Mouse (Mus musculus) heart, adult 9 months (tissue): ENCODE results near the gene Ndufa9.

Experiments used
- DNase-seq, 2 experiments: peaks; one replicate each; pipeline ENCODE4 v3.0.0; 2022; ENCODE audit warnings: low spot score in 2 of 2

Ndufa9 gene

DNA sequence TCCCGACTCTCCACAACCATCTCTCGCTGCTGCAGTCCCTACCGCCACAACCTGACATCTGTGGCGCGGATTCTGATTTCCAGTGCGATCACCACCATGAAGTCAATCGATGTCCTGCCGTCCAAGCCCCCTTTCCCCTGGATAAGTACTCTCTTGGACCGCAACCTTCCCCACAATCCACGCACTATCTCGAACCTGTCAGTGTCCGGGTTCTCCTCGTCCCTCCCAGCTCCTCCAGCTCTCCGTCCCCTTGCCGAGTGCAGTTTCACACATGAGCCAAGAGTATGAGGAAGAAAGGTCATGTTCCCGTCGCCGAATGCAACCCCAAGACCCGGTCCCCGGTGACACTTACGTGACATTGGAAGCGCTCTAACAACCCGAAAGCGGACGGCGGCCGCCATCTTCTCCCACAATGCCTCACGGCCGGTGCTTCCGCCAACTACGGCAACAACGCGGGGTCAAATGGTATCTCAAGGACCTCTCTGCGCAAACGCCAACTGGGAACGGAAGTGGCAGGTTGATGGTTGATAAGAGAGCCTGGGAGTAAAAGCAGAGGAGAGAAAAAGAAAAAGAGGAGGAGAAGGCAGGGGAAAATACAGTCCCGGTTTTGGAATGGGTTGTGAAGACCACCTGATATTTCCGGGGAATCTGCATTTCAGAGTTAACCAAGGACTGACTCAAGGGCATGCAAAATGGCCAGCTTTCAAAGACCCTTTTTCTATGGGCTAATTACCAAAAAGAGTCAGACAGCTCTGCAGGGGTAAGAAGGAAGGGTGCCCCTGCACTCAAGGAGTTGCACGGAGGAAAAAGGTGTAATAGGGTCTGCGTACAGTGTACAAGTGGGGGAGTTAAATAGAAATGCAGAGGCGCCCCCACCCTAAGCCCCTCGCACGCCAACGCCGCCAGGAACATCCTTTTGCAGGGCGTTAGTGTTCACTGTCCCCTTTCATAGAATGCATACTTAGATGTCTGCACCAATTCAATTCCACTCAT, at the start of gene Ndufa9:
Gene Ndufa9 (minus strand): TSS at position 425 of the 993 bp plus-strand sequence.
- peak; percentile 86 to 94 for DNase-seq

- DNase-seq, result no peak
Observed at GRCm38 (mm10) chr6:126877118-126877517, 28.2 kb upstream of the Ndufa9 start.

GRCm38 (mm10) chr6:126852881-126853280, 3.9 kb upstream of the Ndufa9 start, which contains the start of gene Akap3:
Akap3 (plus strand) TSS chr6:126853098.
- DNase-seq, result no peak

DNA sequence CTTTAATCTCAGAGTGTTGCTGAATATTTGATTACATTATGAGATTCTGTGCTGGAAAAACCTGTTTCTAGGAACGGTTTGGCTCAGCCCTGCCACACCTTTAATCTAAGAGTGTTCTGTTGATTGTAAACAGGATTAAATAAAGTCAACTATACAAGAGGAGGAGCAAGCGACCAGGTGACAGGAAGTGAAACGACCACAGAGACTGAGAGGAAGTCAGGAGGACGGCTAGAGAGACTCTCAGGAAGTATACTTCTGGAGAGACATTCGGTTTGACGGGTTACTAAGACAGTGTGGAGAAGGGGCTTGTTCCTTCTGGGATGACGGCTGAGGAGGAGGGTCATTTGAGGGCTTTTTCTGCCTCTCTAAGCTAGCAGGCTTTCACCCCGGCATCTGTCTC, 12.3 kb downstream of the Ndufa9 start:
- DNase-seq, result no peak

DNA sequence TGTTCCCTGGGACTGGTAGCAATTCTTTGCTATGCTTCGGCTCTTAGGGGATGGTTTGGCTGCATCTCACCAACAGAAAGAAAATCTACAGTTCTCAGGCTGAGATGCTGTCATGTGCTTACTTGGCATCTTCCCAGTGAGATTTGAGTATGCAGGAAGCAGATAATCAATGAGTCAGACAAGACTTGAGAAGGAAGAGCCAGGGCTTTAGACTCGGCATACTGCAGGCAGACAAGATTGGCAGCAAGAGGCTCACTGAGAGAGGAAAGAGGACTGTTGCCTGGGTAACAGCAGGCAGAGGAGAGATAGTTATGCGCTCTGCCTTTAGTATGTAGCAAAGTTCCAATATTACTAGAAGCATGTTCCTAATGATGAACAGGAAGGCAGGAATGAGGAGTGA, 25.8 kb downstream of the Ndufa9 start:
- no peak for DNase-seq

DNA sequence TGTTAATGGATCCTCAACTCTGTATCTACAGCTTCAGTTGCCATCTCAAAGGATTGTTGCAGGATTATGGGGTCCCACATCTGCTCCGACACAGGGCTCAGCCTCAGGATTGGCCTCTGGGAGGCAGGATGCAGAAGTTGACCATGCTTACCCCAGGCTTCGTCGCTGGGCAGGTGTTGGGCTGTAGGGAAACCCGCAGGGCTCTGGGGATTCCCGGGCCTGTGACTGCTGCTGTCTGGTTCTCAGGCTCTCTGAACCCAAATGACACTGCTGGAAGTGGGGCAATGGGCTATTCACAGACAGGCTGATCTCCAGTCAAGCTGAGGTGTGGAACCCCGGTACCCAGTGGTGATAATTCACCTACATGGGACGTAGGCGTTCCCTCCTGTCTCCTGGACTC, 32.6 kb downstream of the Ndufa9 start:
- DNase-seq, result no peak

DNA sequence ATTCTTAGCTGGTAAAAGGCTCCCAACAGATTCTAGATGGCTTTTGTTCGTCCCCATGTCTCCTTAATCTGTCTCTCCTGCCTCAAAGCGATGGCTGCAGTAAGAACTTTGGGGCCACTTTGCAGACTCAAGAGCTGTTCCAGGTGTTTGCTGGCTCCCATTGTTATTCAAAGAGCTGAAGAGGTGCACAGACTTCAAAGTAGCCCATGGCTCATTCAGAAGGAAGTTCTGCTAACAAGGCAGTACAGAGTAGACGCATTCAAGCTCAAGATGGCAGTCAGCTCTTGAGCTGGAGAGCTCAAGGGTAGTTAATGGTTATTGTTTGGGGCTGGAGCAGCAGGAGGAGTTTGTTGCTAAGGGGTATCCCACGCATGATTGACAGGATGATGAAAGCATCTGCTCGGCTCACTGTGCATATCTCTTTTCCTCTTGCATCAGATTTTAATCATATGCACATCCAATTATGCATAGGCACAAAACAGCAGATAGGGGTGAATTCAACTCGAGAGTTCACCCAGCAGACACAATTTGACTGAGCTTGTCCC, 33.7 kb downstream of the Ndufa9 start:
- DNase-seq, result no peak

GRCm38 (mm10) chr6:126811481-126811880, 37.5 kb downstream of the Ndufa9 start:
- no peak for DNase-seq

DNA sequence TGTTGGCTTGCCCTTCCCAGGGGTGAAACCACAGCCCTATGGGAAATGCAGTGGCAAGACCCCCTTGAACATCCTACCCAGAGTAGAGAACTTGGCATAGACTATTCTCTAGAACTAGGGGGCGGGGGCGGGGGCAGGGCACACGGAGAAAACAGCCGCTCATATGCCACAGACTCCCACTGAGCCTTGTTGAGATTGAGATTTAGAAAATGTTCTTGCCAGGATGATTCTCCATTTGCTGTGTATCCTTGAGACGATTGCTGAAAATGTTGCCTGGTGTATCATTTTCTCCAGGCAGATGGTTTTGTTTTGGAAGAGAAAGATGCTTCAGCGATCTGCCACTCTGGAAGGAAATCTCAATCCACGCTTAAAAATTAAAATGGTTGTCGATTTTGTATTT, 40.4 kb downstream of the Ndufa9 start:
- no peak for DNase-seq

- DNase-seq, result peak in 1 of 2 experiments; percentile 17
Observed at GRCm38 (mm10) chr6:126808134-126808533, 40.8 kb downstream of the Ndufa9 start.

DNA sequence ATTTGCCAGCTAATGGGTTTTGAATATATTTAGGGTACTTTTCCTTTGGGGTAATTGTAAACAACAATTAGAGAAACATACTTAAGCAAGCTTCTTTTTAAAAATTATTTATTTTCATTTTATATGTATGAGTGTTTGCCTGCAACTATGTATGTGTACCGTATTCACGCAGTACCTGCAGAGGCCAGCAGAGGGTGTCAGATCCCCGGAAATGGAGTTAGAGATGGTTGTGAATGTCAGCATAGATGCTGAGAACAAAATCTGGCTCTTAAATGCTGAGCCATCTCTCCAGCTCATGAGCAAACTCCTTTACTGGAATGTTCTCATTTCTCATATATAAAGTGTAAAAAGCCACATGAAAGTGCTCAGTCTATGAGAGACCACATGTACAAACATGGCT, 42.2 kb downstream of the Ndufa9 start:
- no peak for DNase-seq

DNA sequence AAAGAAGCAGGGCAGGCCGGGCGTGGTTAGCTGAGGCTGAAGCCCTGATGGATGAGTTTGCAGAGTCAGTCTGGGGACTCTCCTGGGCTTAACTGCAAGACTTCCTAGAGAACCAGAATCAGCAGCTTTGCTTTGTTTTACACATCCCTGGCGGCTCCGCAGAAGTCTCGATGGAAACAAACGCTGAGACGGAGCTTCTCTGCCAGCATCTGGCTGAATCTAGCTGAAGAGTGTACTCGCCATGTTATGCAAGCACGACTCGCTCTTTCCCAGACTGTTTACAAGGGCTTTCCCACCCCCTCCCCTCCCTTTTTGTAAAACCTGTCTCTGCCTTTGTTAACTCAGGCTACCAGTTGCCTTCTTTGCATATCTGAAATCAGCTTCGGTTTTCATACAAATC, 46.0 kb downstream of the Ndufa9 start:
- no peak for DNase-seq

GRCm38 (mm10) chr6:126794751-126795150, 54.2 kb downstream of the Ndufa9 start:
- no peak for DNase-seq

- no peak for DNase-seq
Observed at GRCm38 (mm10) chr6:126793689-126794088, 55.2 kb downstream of the Ndufa9 start.

DNA sequence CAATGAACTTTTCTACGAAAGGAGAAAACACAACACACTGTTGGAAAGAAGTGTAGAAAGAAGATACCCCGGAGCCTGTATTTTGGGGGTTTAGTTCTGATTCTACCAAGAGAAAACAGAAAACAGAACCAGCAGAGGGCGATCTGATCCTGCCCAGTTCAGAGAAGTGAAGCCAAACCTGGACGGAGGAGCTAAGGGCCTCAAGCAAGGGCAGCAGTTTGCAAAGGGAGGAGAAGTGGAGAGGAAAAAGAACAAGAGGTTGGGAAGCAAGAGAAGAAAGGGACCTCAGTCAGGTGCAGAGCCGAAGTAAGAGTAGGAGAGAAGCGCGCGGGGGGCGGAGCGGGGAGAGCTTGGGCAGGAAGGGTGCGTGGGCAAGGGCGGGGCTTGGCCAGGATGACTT, 57.0 kb downstream of the Ndufa9 start:
- DNase-seq, result no peak

GRCm38 (mm10) chr6:126791488-126791887, 57.4 kb downstream of the Ndufa9 start:
- no peak for DNase-seq

GRCm38 (mm10) chr6:126788863-126789262, 60.1 kb downstream of the Ndufa9 start:
- no peak for DNase-seq

DNA sequence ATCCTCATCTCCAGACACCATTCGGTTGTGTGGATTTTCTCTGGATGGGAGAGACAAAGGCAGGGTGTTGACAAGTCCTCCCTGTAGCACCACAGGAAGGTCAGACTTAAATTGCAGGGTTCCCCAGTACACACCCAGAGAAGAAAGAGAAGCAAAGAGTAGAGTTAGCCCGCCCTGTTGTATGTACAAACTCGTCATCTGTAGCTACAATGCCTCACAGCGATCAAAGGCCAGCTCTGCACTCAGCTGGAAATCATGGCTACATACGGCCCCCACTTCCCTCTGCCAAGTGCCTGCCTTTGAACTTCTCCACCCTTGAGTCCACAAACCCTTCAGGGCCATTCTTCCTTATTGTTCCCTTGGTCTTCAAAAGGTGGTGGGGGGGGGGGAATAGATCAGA, 64.7 kb downstream of the Ndufa9 start:
- no peak for DNase-seq

DNA sequence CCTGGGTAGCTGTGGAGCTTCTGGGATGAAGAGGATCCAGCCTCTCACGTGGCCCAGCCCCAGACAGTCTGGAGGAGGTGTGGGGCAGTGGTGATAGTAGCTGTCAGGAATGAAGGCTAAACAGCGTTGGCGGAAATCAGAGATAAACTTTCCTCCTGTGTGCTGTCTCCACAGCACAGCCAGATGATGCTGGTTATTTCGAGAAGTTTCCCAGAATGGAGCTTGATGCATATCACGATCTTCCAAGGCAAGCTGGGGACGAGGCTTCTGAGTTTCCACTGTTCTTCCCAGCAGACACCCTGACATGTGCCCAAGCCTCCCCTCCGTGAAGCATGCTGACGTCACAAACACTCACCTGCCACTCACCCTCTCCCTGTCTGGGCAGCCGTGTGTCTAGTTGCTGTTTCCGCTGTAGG, 65.3 kb downstream of the Ndufa9 start:
- no peak for DNase-seq

DNA sequence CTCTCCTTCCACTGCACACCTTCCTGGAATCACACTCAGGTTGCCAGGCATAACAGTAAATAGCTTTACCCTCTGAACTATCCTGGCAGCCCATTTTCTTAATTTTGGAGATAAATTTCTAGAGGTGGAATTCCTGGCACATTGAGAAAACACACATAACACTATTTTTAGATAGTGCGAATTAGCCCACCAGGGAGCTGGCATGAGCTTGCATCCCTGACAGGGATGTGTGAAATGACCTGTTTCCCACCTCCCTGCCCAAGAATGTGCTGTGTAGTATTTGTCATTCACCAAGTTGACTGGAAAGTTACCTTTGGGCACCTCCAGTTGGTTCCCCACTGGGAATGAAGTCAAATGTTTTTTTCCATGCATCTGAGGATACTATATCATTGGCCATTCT, 65.9 kb downstream of the Ndufa9 start:
- DNase-seq, result no peak

DNA sequence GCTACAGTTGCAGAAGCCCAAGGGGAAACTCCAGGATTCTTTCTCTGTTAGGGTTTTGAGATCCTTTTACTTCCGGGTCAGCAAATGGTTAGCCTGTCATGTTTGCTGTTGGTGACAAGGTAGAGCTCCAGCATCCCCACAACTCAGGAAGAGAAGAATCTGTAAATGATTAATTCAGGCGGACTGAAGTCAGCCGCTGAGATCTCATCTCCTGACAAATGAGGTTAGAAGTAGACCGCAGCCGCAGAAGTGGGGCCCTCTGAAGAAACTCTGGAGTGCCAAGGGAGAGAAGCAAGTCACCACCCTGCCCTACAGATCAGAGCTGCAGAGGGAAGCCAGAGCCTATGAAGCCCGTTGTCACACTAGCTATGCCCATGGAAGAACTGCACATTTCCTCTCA, 71.0 kb downstream of the Ndufa9 start:
- DNase-seq, result no peak

GRCm38 (mm10) chr6:126773873-126774272, 75.1 kb downstream of the Ndufa9 start:
- no peak for DNase-seq

DNA sequence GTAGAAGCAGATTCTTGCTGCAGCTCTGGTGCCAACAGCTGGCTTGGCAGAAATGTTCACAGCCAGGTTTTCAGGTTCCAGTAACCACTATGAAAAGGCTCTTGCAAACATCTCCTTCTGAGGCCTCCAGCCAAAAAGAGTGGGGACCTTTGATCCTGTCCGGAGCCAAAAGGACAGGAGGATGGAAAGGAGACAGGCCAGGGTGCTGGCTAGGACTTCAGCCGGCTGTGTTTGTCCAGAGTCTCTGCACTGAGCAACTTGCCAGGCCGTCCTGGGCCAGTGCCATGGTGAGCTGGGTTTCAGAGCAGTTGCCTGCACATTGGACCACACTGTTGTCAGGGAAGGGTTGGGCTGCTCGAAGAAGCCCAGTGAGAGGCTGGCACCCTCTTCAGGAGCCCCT, 76.6 kb downstream of the Ndufa9 start:
- no peak for DNase-seq
